Mouse (Mus musculus): ENCODE data around the gene Trip10.

DNA sequence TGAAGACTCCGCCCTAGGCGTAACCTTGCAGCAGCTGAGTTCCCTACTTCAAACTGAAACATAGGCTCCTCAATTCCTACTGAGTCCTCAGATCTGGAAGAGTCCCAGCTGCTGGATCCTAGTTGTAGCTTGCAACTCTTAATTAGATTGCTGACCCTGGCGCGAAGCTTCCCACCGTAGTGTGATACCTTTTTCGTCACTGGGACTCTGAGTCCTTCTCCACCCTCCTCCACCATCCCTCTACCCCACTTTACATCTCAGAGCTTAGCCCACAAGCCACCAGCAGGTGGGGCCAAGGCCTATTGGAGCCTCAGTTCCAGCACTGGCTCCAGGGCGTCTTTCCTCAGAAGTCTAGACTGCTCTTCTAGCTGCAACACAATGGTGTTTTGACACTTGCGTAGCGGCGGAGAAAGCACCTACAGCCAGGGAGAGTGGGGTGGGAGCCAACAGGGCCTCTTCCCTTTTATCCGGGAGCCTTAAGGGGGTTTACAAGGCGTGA, 1.0 kb upstream of the Trip10 start, which contains the start of gene Gpr108:
- TF ChIP-seq CTCF (IDR thresholded peaks at IDR 0.05; ENCODE audit: control insufficient read depth, insufficient read depth, low read length): peak; percentile 90
- TF ChIP-seq POLR2A (IDR thresholded peaks at IDR 0.05; ENCODE audit: borderline replicate concordance, control insufficient read depth, low read depth, low read length): no peak
